Mouse (Mus musculus) macrophage (primary cell): Measurements from ENCODE around the gene Limk2. TPM values are rescaled to one million over a fixed set of nuclear protein-coding genes. Genes with fewer than 3 reads are reported as not detected.

Experiments
- H3K27ac ChIP-seq: fragments of 350-480 bp; formaldehyde crosslinking; 2 replicates; pipeline ENCODE4 v1.9.0; 2021
- H3K36me3 ChIP-seq: fragments of 350-480 bp; formaldehyde crosslinking; 2 replicates; pipeline ENCODE4 v1.9.0; 2021; ENCODE audit errors: inconsistent target
- H3K4me3 ChIP-seq: fragments of 350-480 bp; formaldehyde crosslinking; 2 replicates; pipeline ENCODE4 v1.9.0; 2021; ENCODE audit errors: inconsistent target
- H3K79me2 ChIP-seq: fragments of 350-480 bp; formaldehyde crosslinking; 2 replicates; pipeline ENCODE4 v1.9.0; 2021; ENCODE audit errors: inconsistent target
- WGBS: methylation state at CpG from one replicate; pipeline ENCODE4 v1.1.7; 2026; ENCODE audit warnings: inconsistent platforms; ENCODE audit not compliant: missing documents; 5-methylcytosine and 5-hydroxymethylcytosine counted together
- polyA plus RNA-seq: library from polyadenylated mRNA; stranded (reverse); fragments of 250-400 nt; gene quantifications from 3 replicates; pipeline ENCODE4 v1.2.4, GENCODE M21; 2018; ENCODE audit warnings: inconsistent platforms

The Limk2 gene
- polyA plus RNA-seq, 1 experiment from 2014 or later = 9.2 TPM

- Histone ChIP-seq H3K36me3 (no peaks in the 10 kb centered on the region), H3K27ac (no peak overlapping the region), H3K4me3 (peak overlapping the region; percentile 37), H3K79me2 (no peaks in the 10 kb centered on the region)
- WGBS = 10% methylated on average over 27 of the region's 27 CpGs
Measured at GRCm38 (mm10) chr11:3370928-3371598, 37.9 kb downstream of the Limk2 start.

GRCm38 (mm10) chr11:3370162-3370561, 38.8 kb downstream of the Limk2 start:
- no peaks in the 10 kb centered on the region for H3K79me2 ChIP-seq
- 100% methylated on average over 2 of the region's 2 CpGs for WGBS

GRCm38 (mm10) chr11:3369449-3369848, 39.5 kb downstream of the Limk2 start:
- Histone ChIP-seq H3K79me2 (no peaks in the 10 kb centered on the region), H3K27ac (no peak overlapping the region), H3K4me3 (no peak overlapping the region), H3K36me3 (no peaks in the 10 kb centered on the region)
- 98% methylated on average over 5 of the region's 5 CpGs for WGBS

More at GRCm38 (mm10) chr11:3370162-3370561, 38.8 kb downstream of the Limk2 start:
- H3K36me3 ChIP-seq = no peaks in the 10 kb centered on the region
- no peak overlapping the region for H3K4me3 ChIP-seq
- H3K27ac ChIP-seq = no peak overlapping the region

- H3K4me3 ChIP-seq = no peak overlapping the region
- 88% methylated on average over 7 of the region's 7 CpGs for WGBS
- H3K79me2 ChIP-seq = no peaks in the 10 kb centered on the region
- H3K36me3 ChIP-seq = no peaks in the 10 kb centered on the region
- no peak overlapping the region for H3K27ac ChIP-seq
Measured at GRCm38 (mm10) chr11:3368983-3369382, 40.0 kb downstream of the Limk2 start.

- Histone ChIP-seq H3K79me2 (no peaks in the 10 kb centered on the region), H3K27ac (no peak overlapping the region), H3K36me3 (no peaks in the 10 kb centered on the region), H3K4me3 (no peak overlapping the region)
- WGBS = 94% methylated on average over 7 of the region's 7 CpGs
Measured at GRCm38 (mm10) chr11:3366411-3366810, 42.6 kb downstream of the Limk2 start.

GRCm38 (mm10) chr11:3362854-3363253, 46.1 kb downstream of the Limk2 start:
- Histone ChIP-seq H3K36me3 (peaks cover 12% of the 10 kb centered on the region; the same call in 1 of the 2 replicates), H3K4me3 (no peak overlapping the region), H3K79me2 (no peaks in the 10 kb centered on the region), H3K27ac (no peak overlapping the region)
- WGBS = 97% methylated on average over 3 of the region's 3 CpGs

- H3K4me3 ChIP-seq = no peak overlapping the region
- WGBS = 88% methylated on average over 17 of the region's 18 CpGs
- H3K79me2 ChIP-seq = no peaks in the 10 kb centered on the region
- H3K36me3 ChIP-seq = peaks cover 16% of the 10 kb centered on the region; the same call in 1 of the 2 replicates
- H3K27ac ChIP-seq = no peak overlapping the region
Measured at GRCm38 (mm10) chr11:3352990-3353585, 55.9 kb downstream of the Limk2 start.

- Histone ChIP-seq H3K27ac (no peak overlapping the region), H3K79me2 (no peaks in the 10 kb centered on the region), H3K4me3 (no peak overlapping the region), H3K36me3 (peaks cover 13% of the 10 kb centered on the region; the same call in 1 of the 2 replicates)
- WGBS = 87% methylated on average over 9 of the region's 9 CpGs
Measured at GRCm38 (mm10) chr11:3352131-3352530, 56.9 kb downstream of the Limk2 start.

- Histone ChIP-seq H3K79me2 (no peaks in the 10 kb centered on the region), H3K4me3 (no peak overlapping the region), H3K27ac (no peak overlapping the region), H3K36me3 (peaks cover 17% of the 10 kb centered on the region)
- 76% methylated on average over 4 of the region's 4 CpGs for WGBS
Measured at GRCm38 (mm10) chr11:3349343-3349695, 59.7 kb downstream of the Limk2 start.

GRCm38 (mm10) chr11:3348576-3349342, 60.2 kb downstream of the Limk2 start:
- Histone ChIP-seq H3K36me3 (peaks cover 12% of the 10 kb centered on the region), H3K4me3 (no peak overlapping the region), H3K79me2 (no peaks in the 10 kb centered on the region), H3K27ac (no peak overlapping the region)
- WGBS = 62% methylated on average over 6 of the region's 6 CpGs

GRCm38 (mm10) chr11:3347835-3348195, 61.2 kb downstream of the Limk2 start:
- Histone ChIP-seq H3K36me3 (peaks cover 12% of the 10 kb centered on the region), H3K27ac (no peak overlapping the region), H3K79me2 (no peaks in the 10 kb centered on the region), H3K4me3 (no peak overlapping the region)

- Histone ChIP-seq H3K79me2 (no peaks in the 10 kb centered on the region), H3K4me3 (no peak overlapping the region), H3K27ac (no peak overlapping the region), H3K36me3 (peaks cover 12% of the 10 kb centered on the region)
- WGBS = 56% methylated on average over 12 of the region's 12 CpGs
Measured at GRCm38 (mm10) chr11:3347091-3347834, 61.7 kb downstream of the Limk2 start.

GRCm38 (mm10) chr11:3346351-3346750, 62.6 kb downstream of the Limk2 start:
- no peaks in the 10 kb centered on the region for H3K79me2 ChIP-seq
- H3K27ac ChIP-seq = no peak overlapping the region
- H3K4me3 ChIP-seq = no peak overlapping the region
- 90% methylated on average over 7 of the region's 7 CpGs for WGBS
- peaks cover 12% of the 10 kb centered on the region for H3K36me3 ChIP-seq

GRCm38 (mm10) chr11:3344916-3345315, 64.1 kb downstream of the Limk2 start:
- Histone ChIP-seq H3K4me3 (no peak overlapping the region), H3K79me2 (no peaks in the 10 kb centered on the region), H3K36me3 (peaks cover 12% of the 10 kb centered on the region), H3K27ac (no peak overlapping the region)
- 75% methylated on average over 3 of the region's 3 CpGs for WGBS
